Mouse (Mus musculus) erythroblast, adult 5-6 weeks (primary cell): ENCODE measurements at regions not wholly inside any gene's neighbourhood (a gene's known extent, or its start where the extent isn't known, plus 50 kb on each side); places are given as distances from the start of the nearest gene placed in this dataset.
"Not testable (repeated sequence)": the region's sequence is repeated elsewhere in the genome, so short reads cannot be mapped to it uniquely, and the experiment has no call there.

Experiments used
- ATAC-seq: replicated peaks from 2 replicates; pipeline ENCODE4 v1.8.0; 2016; ENCODE audit warnings: moderate number of reproducible peaks, mild to moderate bottlenecking, moderate TSS enrichment, inconsistent platforms; ENCODE audit not compliant: poor library complexity, low FRiP score, severe bottlenecking

DNA sequence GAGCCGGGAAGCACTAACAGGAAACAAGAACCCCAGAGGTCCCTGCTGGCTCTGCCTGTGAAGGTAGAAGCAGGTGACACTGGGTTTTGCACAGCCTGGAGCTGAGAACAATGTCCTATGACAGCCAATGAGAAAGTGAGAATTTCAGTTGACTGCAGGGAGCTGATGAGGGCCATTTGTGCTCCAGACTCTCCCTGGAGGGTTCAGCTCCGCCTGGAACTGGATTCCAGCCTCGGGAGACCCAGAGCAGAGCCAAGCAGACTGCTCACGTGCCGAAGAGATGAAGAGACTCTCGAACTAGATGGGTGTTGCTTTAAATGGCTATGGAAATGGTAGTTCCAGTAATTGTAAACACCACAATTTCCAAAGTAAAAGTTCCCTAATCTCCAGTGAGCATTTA lies 93.5 kb downstream of the Cand1 start:
- no peak for ATAC-seq

DNA sequence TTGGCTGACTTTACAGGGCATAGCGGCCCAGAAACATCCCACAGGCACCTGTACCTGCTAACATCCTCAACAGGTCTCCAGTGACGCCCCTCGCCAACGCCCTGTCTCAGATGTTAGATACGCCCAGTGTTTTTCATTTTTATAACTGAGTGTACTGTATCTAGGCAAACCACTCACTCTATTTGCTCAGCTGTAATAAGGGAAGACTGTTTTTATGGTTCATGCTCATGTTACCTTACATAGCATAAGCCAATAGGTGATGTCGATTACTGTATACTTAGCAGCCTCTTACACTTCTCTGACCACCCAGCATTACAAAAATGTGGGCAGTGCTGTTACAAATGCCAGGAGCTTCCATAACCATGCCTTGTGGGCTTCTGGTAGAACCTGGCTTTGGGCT lies 97.0 kb downstream of the Cand1 start:
- ATAC-seq = no peak

DNA sequence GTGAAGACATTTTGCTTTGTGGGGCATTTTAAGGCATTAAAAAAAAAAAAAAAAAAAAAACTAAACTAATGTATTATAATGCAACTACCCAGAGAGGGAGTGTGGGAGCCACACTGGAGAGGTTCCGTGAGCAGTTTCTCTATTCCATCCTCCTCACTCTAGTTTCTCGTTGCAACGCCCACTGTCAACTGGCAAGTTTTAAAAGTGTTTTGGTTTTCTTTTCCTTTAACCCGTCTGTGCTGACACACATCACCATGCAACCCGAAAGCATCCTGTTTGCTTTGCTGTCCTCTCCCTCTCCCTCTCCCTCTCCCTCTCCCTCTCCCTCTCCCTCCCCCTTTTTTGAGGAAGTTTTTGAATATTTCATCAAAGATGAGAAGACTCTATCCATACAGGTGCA lies 97.5 kb downstream of the Cand1 start:
- ATAC-seq = no peak

DNA sequence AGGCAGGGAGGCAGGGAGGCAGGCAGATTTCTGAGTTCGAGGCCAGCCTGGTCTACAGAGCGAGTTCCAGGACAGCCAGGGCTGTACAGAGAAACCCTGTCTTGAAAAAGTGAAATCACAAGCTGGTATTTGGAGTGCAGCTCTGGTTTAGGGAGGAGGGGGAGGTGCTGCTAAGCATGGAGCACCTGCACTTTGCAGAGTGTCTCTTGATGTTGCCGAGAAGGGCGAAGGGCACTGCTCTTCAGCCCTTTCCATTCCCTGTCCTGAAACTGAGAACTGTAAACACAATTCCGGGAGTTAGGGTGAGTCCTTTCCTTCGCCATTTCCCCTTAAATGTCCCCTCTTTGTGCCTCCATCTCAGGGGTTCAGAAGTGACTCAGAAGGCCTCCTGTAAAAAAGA lies 101.6 kb downstream of the Cand1 start:
- ATAC-seq = no peak

GRCm38 (mm10) chr10:119135489-119135924 lies 104.3 kb downstream of the Cand1 start:
- ATAC-seq = no peak

DNA sequence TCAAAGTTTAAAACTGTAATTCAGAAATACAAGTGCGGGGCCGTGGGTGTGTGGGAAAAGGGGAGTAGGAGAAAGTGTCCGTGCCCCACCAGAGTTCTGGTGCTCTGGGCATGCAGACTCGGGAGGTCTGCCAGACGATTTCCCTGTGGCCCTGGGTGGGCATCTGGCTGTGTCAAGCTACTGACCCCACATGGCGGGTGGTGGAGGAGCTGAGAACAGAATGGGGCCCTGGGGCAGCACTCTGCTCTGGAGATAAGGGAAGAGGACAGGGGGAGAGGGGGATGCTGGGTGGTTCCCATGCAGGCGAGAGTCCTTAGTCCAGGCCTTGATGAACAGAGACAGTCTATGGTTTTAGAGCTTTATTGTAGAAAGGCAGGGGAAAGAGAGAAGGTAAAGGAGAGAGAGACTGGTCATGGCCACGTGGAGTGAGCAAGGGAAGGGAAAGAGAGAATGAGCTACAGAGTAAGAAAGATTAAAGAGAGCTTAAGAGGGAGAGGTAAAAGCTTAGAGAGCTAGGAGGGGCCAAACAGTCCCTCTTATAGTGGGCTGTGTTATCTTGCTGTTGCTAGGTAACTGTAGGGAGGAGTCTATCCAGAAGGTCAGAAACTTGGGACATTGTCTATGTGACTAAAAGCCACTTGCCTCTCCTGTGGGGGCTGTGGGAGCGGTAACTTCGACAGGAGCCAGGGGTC lies 104.9 kb downstream of the Cand1 start:
- ATAC-seq = no peak

GRCm38 (mm10) chr10:119131977-119132376 lies 107.9 kb downstream of the Cand1 start:
- ATAC-seq = no peak

GRCm38 (mm10) chr10:119130676-119131075 lies 109.2 kb downstream of the Cand1 start:
- ATAC-seq = no peak

GRCm38 (mm10) chr10:119128035-119128434 lies 111.8 kb downstream of the Cand1 start:
- no peak for ATAC-seq

DNA sequence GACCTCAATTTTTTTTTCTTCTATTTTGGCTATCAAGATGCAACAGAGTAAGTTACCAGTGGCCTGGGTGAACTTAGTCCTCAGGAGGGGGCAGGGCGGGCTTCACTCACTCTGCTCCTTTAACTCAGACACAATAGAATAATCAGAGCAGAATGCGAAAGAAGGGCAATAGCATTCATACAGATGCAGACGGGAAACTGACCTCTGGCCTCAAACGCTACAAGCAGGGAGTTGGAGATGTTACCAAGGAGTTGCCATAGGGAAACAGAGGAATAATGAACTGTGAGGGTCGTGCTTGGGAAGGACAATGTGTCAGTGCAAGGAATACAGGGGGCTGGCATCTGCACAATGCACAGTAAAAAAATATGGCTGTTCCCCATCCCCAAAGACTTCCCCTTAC lies 116.3 kb downstream of the Cand1 start:
- ATAC-seq = no peak

DNA sequence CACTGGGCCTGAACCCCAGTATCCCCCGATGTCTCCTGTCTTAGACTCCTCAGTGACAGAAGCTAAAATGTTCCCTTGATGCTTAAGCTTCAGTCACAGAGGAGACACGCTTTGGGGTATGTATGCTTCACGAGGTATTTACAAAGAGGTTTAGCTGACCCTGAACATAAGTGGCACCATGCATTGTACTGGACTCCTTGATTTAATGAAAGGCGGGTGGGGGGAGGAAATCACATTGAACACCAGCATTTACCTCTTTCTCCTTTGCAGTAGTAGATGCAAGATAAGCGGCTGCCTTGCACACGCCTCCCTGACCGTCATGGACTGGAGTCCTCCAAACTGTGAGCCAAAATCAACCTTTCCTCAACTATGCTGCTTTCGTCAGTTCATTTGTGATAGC lies 117.5 kb downstream of the Cand1 start:
- no peak for ATAC-seq

DNA sequence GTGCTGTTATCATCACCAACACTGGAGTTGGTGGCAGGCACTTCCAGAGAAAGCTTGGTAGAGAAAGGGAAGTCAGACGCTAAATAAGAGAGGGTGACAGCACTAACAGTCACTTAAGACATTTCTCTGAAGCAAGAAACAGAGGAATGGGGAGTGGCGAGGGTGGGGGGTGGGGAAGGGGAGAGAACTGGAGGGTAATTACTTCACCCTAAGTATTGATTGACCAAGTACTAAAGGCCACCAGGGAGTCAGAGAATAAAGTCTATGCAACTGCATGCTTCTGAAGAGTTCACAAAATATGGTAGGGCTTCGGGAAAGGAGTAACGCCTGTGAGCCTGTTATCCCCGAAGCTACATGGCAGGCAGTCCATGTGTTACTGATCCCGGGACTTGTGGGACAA lies 118.3 kb downstream of the Cand1 start:
- ATAC-seq = no peak

DNA sequence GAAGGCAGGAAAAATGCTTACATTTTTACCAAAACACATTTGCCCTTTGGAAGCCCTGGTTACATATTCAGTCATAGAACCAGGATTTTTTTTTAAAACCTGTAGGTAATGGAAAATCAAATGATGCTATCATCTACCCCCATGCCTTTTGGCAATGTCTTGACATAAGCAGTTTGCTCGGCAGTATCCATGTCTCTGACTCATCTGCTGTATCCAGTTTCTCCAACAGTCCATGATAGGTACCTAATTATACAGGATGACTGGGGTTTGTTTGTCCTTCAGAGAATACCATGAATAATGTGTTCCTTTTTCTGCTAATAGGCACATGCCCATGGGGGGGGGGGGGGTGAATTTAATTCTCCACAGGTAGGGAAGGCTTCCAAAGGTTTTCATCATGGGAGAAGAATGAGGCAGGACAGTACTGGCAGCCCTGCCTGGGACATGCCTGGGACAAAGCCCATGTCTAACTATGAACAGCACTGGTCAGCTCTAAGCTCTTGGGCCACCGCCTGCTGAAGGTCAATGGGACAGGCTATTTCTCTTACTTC lies 122.9 kb downstream of the Cand1 start:
- ATAC-seq = no peak

GRCm38 (mm10) chr10:119115200-119115599 lies 124.7 kb downstream of the Cand1 start:
- not testable (repeated sequence) for ATAC-seq

DNA sequence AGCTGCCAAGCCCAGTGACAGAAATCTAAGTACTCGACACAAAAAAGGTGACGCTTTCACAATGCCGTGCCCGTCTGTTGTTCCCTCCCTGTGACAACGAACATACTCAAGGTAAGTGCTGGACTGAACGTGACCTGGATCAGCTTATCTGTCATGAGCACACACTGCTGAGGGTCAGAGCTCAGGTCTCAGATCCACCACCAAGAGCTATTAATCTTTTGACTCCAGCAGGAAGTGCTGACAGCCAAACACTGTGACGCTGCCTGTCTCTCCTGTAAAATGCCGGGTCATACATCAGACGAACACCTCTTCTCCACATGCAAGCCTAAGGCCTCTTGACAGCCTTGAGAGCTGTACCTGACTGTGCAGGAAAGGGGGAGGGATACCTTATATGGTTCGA lies 125.2 kb downstream of the Cand1 start:
- ATAC-seq = no peak

DNA sequence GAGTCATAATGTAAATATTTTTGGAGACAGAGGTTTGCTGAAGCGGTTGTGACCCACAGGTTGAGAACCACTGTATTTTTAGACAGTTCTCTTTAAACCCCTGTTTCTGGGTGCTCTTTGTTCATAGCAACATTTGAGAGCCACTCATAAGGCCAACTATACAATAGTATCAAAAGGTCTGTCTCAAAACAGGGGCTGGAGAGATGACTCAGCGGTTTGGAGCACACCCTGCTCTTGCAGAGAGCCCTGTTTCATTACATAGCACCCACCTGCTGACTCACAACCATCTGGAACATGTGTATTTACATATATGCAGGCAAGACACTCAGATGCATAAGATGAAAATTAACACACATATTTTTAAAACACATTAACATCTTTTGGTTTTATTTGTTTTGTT lies 128.0 kb downstream of the Cand1 start:
- no peak for ATAC-seq

- ATAC-seq = no peak
Observed at GRCm38 (mm10) chr10:119111409-119111808, 128.4 kb downstream of the Cand1 start.

DNA sequence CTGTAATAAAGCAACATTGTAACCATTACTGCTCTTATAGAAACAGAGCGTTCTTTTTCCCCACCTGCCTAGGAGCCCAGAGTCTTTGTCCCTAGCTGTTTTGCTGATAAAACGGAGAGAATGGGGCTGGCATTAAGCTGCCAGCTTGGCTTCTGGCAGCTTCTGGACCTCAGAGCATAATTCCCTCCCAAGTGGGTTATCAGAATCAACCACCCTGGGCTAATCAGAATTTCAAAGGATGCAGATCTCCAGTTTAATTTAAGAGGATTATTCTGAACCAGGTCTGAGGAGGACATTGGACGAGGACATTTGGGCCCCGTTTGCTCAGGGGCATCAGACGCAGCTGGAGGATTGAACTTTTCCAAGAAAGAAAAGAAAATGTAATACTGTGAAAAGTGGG lies 129.2 kb downstream of the Cand1 start:
- no peak for ATAC-seq

- no peak for ATAC-seq
Observed at GRCm38 (mm10) chr10:119109207-119109606, 130.6 kb downstream of the Cand1 start.

DNA sequence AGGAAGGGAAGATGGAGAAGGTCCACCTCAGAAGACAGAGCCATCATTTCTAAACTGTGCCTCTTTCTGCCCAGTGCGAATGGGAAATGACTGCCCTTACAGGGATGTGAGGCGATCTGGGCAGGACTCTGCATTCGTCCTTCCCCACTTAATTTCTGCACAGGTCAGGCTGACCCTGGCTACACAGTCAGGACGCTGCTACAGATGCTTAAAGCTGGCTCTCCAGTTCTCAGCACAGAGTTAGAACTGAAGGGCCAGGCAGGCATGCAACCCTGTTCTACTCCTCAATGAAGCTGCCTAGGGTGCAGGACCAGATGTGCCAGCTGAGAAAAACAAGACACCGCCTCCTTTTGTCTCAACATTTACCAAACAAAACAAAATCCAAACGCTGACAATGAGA lies 132.1 kb downstream of the Cand1 start:
- no peak for ATAC-seq

DNA sequence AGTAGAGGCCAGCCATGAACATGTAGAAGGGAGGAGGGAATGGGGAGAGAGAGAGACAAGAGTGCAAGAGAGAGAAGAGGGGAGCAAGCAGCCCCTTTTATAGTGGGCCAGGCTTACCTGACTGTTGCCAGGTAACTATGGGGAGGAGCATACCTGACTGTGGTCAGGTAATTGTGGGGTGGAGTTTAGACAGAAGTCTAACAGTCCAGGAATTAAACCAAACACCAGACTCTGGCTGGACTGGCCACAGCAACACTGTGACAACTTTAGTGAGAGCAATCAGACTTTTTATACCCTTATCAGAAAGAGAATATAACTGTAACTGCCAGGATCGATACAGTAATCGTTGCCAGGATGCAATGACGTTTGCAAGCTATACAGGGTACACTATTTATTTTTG lies 133.8 kb downstream of the Cand1 start:
- no peak for ATAC-seq

- ATAC-seq = no peak
Observed at GRCm38 (mm10) chr10:119105279-119105881, 134.5 kb downstream of the Cand1 start.
